Mouse (Mus musculus) retina, postnatal 7 days (tissue): Measurements from ENCODE around the gene Akp3.

Experiments
- DNase-seq: peaks from one replicate; pipeline ENCODE4 v3.0.0-alpha.2; 2012; ENCODE audit warnings: low read depth, low spot score

The Akp3 gene

DNA sequence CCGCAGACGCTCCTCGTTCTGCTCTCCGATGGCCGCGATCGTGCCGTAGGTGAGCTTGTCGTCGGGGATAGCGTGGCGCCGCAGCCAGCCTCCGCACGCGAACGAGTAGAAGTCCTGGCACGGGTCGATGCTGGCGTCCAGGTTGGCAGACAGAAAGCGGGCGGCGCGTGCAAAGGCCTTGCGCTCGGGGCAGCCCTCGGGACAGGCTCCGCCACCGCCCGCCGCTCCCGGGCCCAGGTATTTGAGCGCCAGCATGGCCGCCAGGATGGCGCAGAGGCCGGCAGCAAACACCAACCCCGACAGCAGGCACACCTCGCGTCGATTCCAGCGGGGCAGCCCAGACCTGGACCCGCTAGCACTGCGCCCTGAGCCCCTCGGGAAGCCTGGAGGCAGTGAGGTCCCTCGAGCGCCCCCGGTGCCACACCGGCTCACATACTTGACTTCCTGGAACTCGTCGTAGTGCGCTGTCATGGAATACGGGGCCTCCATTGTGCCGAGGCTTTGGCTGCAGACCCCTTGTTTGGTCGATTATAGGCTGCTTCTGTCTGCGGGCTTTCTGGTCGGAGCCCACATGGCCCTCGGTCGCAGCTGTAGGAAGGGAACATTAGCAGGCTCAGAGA, 29.8 kb downstream of the Akp3 start:
- DNase-seq = no peak

- no peak for DNase-seq
Measured at GRCm38 (mm10) chr1:87155531-87156198, 30.9 kb downstream of the Akp3 start.

DNA sequence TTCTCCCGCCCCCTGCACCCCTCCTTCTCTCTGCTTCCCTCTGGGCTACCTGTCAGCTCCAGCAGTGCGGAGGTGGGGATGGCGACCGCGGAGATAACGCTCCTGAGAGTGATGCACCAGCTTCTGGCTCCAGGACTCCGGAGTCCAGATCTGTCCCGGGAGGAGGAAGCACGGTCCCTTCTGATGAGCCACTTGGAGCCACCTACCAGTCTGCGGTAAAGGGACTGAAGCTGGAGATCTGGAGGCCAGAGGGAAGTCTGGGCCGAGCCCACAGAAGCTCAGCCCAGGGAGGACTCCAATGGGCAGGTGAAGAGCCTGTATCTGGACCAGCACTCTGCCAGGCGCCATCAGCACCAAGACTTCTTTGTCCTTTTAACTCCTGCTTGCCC, 31.4 kb downstream of the Akp3 start, which contains the start of gene Ecel1:
TSS of gene Ecel1 (minus strand) at position 323 of the 389 bp plus-strand sequence.
- no peak for DNase-seq

GRCm38 (mm10) chr1:87159396-87159795, 34.6 kb downstream of the Akp3 start:
- no peak for DNase-seq

DNA sequence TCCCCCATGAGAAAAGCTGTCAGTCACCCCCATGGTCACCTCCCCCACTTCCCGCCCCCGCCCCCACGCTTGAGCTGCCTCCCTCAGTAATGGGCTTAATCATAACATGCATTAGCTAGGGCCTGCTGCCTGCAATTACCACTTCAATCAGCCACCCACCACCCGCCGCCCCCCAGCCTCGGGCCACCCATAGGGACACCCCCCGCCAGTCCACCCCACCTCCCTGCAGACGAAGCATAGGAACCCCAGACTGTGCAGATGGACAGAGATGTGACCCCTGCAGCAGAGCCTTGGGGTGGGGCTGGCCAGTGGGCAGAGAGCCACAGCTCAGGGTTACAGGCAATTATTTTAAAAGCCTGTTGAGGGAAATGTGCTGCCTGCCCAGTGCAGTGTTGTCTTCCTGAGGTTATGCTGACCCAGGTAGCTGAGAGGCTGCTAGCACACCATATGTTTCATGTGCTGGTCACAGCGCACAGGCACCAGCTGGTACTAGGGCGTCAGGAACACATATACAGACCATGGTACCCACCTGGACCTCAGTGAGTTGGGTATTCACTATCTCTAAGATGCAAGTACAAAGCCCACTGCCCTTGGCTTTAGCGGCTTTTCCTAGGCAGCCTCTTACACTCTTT, 39.5 kb downstream of the Akp3 start:
- DNase-seq = no peak

DNA sequence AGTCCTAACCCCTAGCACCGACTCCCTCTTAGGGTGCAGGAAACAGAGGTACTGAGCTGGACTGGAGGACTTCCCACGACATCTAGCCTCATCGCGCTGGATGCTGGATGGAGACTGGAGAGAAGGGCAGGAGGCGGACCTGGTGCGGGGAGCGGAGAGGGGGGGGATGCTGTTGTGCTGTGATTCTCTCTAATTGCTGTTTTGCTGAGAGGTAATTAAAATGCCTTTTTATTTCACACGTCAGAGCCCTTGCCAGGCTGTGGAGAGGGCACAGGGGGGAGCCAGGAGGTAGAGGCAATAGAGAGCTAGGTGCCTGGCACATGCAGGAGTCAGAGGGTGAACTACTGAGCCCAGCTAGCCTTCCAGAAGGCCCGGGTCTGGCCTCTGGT, 40.0 kb downstream of the Akp3 start:
- no peak for DNase-seq

DNA sequence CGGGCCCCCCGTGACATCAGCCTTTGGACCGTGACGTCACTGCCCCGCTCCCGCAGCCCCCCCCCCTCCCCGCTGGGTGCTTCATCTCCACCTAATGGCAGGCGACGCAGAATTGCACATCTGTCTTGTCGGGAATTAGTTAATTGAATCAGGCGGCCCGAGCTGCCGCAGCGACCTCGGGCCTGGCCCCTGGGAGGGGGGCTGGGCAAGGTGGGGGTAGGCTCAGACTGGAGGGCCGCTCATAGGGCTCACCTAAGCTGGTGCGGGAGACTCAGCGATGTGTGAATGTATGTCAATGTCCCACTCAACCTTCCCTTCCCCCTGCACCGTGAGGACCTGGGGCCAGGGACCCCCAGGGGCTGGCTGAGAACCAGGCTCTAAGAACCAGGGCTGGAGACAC, 45.7 kb downstream of the Akp3 start:
- DNase-seq = no peak

- DNase-seq = no peak
Measured at GRCm38 (mm10) chr1:87171312-87171711, 46.5 kb downstream of the Akp3 start.

GRCm38 (mm10) chr1:87172316-87172715, 47.5 kb downstream of the Akp3 start:
- no peak for DNase-seq

- peak; percentile 62 for DNase-seq
Measured at GRCm38 (mm10) chr1:87174006-87174955, 49.5 kb downstream of the Akp3 start.

DNA sequence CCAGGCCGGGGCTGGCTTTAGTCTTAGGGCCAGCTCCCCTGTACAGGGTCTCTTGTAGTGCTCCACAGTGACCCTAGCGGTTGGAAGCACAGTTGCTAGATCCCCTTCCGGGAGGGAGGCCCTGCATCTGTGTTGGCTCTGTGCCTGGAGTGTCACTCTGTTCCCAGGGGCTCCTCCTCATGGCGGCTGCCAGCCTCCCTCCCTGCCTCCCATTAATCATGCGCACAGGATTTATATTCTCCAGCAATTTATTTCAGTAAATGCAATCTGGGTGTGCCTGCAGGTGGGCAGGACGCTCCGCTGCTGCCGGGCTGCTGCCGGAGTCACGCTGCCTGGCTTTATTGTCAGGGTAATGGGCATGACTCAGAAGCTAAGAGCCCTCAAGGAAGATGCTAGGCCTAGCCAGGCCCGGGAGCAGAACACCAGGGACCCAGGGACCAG, 51.1 kb downstream of the Akp3 start:
- DNase-seq = peak; percentile 61
